ENCODE assay signal across 8 mouse cellular contexts in genomic region chr2:156475285-156476110, GRCm38 (mm10). TPM values are rescaled to one million over a fixed set of nuclear protein-coding genes. Genes with fewer than 3 reads are reported as not detected.
A peak's percentile ranks its signal among the peaks of the same experiment; 100 is the strongest.
DNase-seq lines count a peak whose midpoint lies in the region; ATAC-seq and TF ChIP-seq lines count a peak whose summit lies in the region.

No protein-coding gene starts in this region.

- peak overlapping the region; percentile 48 for H3K27ac ChIP-seq in forebrain, embryonic 16.5 days (ENCODE audit: low read length)
- peak overlapping the region; percentile 33; the same call in 1 of the 2 replicates for H3K27ac ChIP-seq in hindbrain, embryonic 11.5 days (ENCODE audit: low read depth, low read length)
- peak overlapping the region; percentile 68 for H3K27ac ChIP-seq in lung, postnatal 0 days (ENCODE audit: low read length)

- peak overlapping the region; percentile 65 for H3K4me2 ChIP-seq in forebrain, embryonic 16.5 days (ENCODE audit: low read length)
- H3K4me2 ChIP-seq in hindbrain, embryonic 11.5 days (replicated peaks; ENCODE audit: low read depth, low read length), result peak overlapping the region; percentile 97
- peak overlapping the region; percentile 97 for H3K4me2 ChIP-seq in lung, postnatal 0 days (replicated peaks; ENCODE audit: low read depth, low read length)

- H3K4me1 ChIP-seq in forebrain, embryonic 16.5 days (replicated peaks; ENCODE audit: control insufficient read depth, insufficient read depth, low read length), result peaks cover 28% of the 10 kb centered on the region
- H3K4me1 ChIP-seq in hindbrain, embryonic 11.5 days (replicated peaks; ENCODE audit: control insufficient read depth, insufficient read depth, low read length), result peaks cover 5% of the 10 kb centered on the region; the same call in 1 of the 2 replicates
- H3K4me1 ChIP-seq in lung, postnatal 0 days (ENCODE audit: insufficient read depth, low read depth, low read length), result no peaks in the 10 kb centered on the region

- H3K9me3 ChIP-seq in forebrain, embryonic 16.5 days (ENCODE audit: control insufficient read depth, low read length), result no peaks in the 10 kb centered on the region
- H3K9me3 ChIP-seq in hindbrain, embryonic 11.5 days (ENCODE audit: control insufficient read depth, low read length), result no peaks in the 10 kb centered on the region
- no peaks in the 10 kb centered on the region for H3K9me3 ChIP-seq in lung, postnatal 0 days (ENCODE audit: low read length)

- H3K9ac ChIP-seq in forebrain, embryonic 16.5 days (replicated peaks; ENCODE audit: low read depth, low read length), result peak overlapping the region; percentile 84
- peak overlapping the region; percentile 90 for H3K9ac ChIP-seq in hindbrain, embryonic 11.5 days (ENCODE audit: low read depth, low read length)
- peak overlapping the region; percentile 46; the same call in 1 of the 2 replicates for H3K9ac ChIP-seq in lung, postnatal 0 days (replicated peaks; ENCODE audit: low read depth)

- peak overlapping the region; percentile 66 for H3K4me3 ChIP-seq in forebrain, embryonic 16.5 days (replicated peaks; ENCODE audit: low read length)
- peak overlapping the region; percentile 60 for H3K4me3 ChIP-seq in hindbrain, embryonic 11.5 days (ENCODE audit: low read depth, low read length)
- peak overlapping the region; percentile 56 for H3K4me3 ChIP-seq in lung, postnatal 0 days (ENCODE audit: low read depth, low read length)

- TF ChIP-seq EP300 in lung, postnatal 0 days (IDR thresholded peaks at IDR 0.05), result no peak

- TF ChIP-seq CTCF in lung, postnatal 0 days (IDR thresholded peaks at IDR 0.05), result peak; percentile 20; the same call in 1 of the 2 replicates

- ATAC-seq in forebrain, embryonic 16.5 days, result peak; percentile 71
- ATAC-seq in hindbrain, embryonic 11.5 days (ENCODE audit: low FRiP score), result peak; percentile 72
- ATAC-seq in lung, postnatal 0 days, result peak; percentile 81

- no peaks in the 10 kb centered on the region for H3K27me3 ChIP-seq in forebrain, embryonic 16.5 days (replicated peaks; ENCODE audit: control insufficient read depth, insufficient read depth, low read length)
- no peaks in the 10 kb centered on the region for H3K27me3 ChIP-seq in hindbrain, embryonic 11.5 days (ENCODE audit: control insufficient read depth, insufficient read depth, low read length)
- no peaks in the 10 kb centered on the region for H3K27me3 ChIP-seq in lung, postnatal 0 days (replicated peaks; ENCODE audit: insufficient read depth, low read length)

- 0% methylated on average over 59 of the region's 80 CpGs for WGBS in forebrain, embryonic 16.5 days
- WGBS in hindbrain, embryonic 11.5 days, result under 1% methylated on average over 71 of the region's 80 CpGs
- under 1% methylated on average over 40 of the region's 80 CpGs for WGBS in lung, postnatal 0 days

- DNase-seq in NIH3T3 (ENCODE audit: low read depth), result peak; percentile 90
- DNase-seq in cerebellum, adult 11 months, result peak; percentile 79
- DNase-seq in hindbrain, embryonic 11.5 days (ENCODE audit: low spot score), result peak; percentile 85
- DNase-seq in layer of hippocampus, postnatal 25 days (ENCODE audit: extremely low spot score in 1 of 2, low spot score in 1 of 2), result peak; percentile 45 to 65
- DNase-seq in lung, postnatal 0 days (ENCODE audit: low spot score), result peak; percentile 88
- peak; percentile 64 for DNase-seq in ovary, postnatal 10 days (ENCODE audit: low spot score)
- DNase-seq in urinary bladder, postnatal 25 days (ENCODE audit: low spot score), result peak; percentile 60

- no peaks in the 10 kb centered on the region for H3K36me3 ChIP-seq in forebrain, embryonic 16.5 days (ENCODE audit: control insufficient read depth, insufficient read depth)
- no peaks in the 10 kb centered on the region for H3K36me3 ChIP-seq in hindbrain, embryonic 11.5 days (ENCODE audit: control insufficient read depth, insufficient read depth, low read length)
- no peaks in the 10 kb centered on the region for H3K36me3 ChIP-seq in lung, postnatal 0 days (ENCODE audit: insufficient read depth, low read length)

RNA-seq across cellular contexts. Expression of gene Epb41l1, which starts 54.8 kb away (rescaled TPM):
- 10.7 and 15.5 TPM in 2 replicates for polyA plus RNA-seq in forebrain, embryonic 16.5 days (2015; fragmentation: Nextera tagmentation; extraction: Ambion mirVana)
- 4.0 and 5.0 TPM in 2 replicates for polyA plus RNA-seq in hindbrain, embryonic 11.5 days (2014; fragmentation: Nextera tagmentation; extraction: Ambion mirVana)
- total RNA-seq in layer of hippocampus, postnatal 25 days (2021), result 100 to 1,000 TPM; 310 to 347 TPM
- 1.2 and 1.7 TPM in 2 replicates for polyA plus RNA-seq in lung, postnatal 0 days (2015; fragmentation: Nextera tagmentation; extraction: Ambion mirVana)

Comparison
In these comparisons a context has a peak if more than half of its experiments do, and no peak if none do; other contexts are left out.
1. Peak in every context shown above with its lines: DNase-seq, ATAC-seq, H3K4me3 ChIP-seq and H3K27ac ChIP-seq.